ENCODE assay signal across 8 mouse cellular contexts in genomic region chr6:119417354-119417753, GRCm38 (mm10). TPM values are rescaled to one million over a fixed set of nuclear protein-coding genes. Genes with fewer than 3 reads are reported as not detected.
DNase-seq lines count a peak whose midpoint lies in the region; ATAC-seq and TF ChIP-seq lines count a peak whose summit lies in the region.

TSS of gene Adipor2 (minus strand) at chr6:119417704.

- peaks cover 18% of the 10 kb centered on the region for H3K36me3 ChIP-seq in E14TG2a.4 (ENCODE audit: insufficient read depth, low read length)
- H3K36me3 ChIP-seq in forebrain, embryonic 15.5 days = no peaks in the 10 kb centered on the region
- no peaks in the 10 kb centered on the region for H3K36me3 ChIP-seq in lung, embryonic 16.5 days (ENCODE audit: control insufficient read depth, insufficient read depth, low read length)

- H3K27ac ChIP-seq in bone marrow, adult 2 months (ENCODE audit: control insufficient read depth, insufficient read depth, low read depth, low read length, poor library complexity) = no peak within 1 kb of the TSS
- no peak within 1 kb of the TSS for H3K27ac ChIP-seq in forebrain, embryonic 15.5 days (replicated peaks)
- H3K27ac ChIP-seq in lung, embryonic 16.5 days (ENCODE audit: low read length) = peak within 1 kb of the TSS; percentile 88

- peak within 1 kb of the TSS; percentile 23; the same call in 1 of the 2 replicates for H3K4me2 ChIP-seq in forebrain, embryonic 15.5 days (replicated peaks)
- H3K4me2 ChIP-seq in lung, embryonic 16.5 days (ENCODE audit: low read depth, low read length) = peak within 1 kb of the TSS; percentile 40

- TF ChIP-seq POLR2A in bone marrow, adult 2 months (IDR thresholded peaks at IDR 0.05; ENCODE audit: borderline replicate concordance, control insufficient read depth, low read depth, low read length) = no peak

- H3K9me3 ChIP-seq in E14TG2a.4 (ENCODE audit: low read length) = no peaks in the 10 kb centered on the region
- H3K9me3 ChIP-seq in forebrain, embryonic 15.5 days = no peaks in the 10 kb centered on the region
- H3K9me3 ChIP-seq in lung, embryonic 16.5 days (ENCODE audit: control insufficient read depth, low read length) = no peaks in the 10 kb centered on the region

- WGBS in bone marrow, adult 2 months = under 1% methylated on average over 12 of the region's 12 CpGs
- 6% methylated on average over 12 of the region's 12 CpGs for WGBS in forebrain, embryonic 15.5 days
- 5% methylated on average over 12 of the region's 12 CpGs for WGBS in lung, embryonic 16.5 days

- TF ChIP-seq CTCF in E14TG2a.4 (conservative IDR thresholded peaks at IDR 0.05; ENCODE audit: low read length) = no peak
- no peak for TF ChIP-seq CTCF in bone marrow, adult 2 months (IDR thresholded peaks at IDR 0.05; ENCODE audit: control insufficient read depth, insufficient read depth, low read length)

- H3K4me1 ChIP-seq in E14TG2a.4 (replicated peaks; ENCODE audit: low read depth, low read length) = peaks cover 89% of the 10 kb centered on the region
- peaks cover 5% of the 10 kb centered on the region; the same call in 1 of the 2 replicates for H3K4me1 ChIP-seq in bone marrow, adult 2 months (ENCODE audit: control insufficient read depth, insufficient read depth, low read length)
- peaks cover 5% of the 10 kb centered on the region; the same call in 1 of the 2 replicates for H3K4me1 ChIP-seq in forebrain, embryonic 15.5 days
- peaks cover 2% of the 10 kb centered on the region; the same call in 1 of the 2 replicates for H3K4me1 ChIP-seq in lung, embryonic 16.5 days (replicated peaks; ENCODE audit: control insufficient read depth, insufficient read depth, low read length)

- DNase-seq in layer of hippocampus, postnatal 10 days (ENCODE audit: low spot score in 2 of 2) = no peak
- DNase-seq in ovary, postnatal 14 days (ENCODE audit: low spot score) = peak; percentile 28
- no peak for DNase-seq in natural killer cell, adult 2 months (ENCODE audit: low spot score in 2 of 2)

- H3K4me3 ChIP-seq in E14TG2a.4 (replicated peaks; ENCODE audit: low read length) = peak within 1 kb of the TSS; percentile 82
- H3K4me3 ChIP-seq in bone marrow, adult 2 months (replicated peaks; ENCODE audit: control insufficient read depth, low read depth, low read length) = peak within 1 kb of the TSS; percentile 10
- H3K4me3 ChIP-seq in forebrain, embryonic 15.5 days = no peak within 1 kb of the TSS
- H3K4me3 ChIP-seq in lung, embryonic 16.5 days (ENCODE audit: low read length) = peak within 1 kb of the TSS; percentile 20; the same call in 1 of the 2 replicates

- H3K9ac ChIP-seq in forebrain, embryonic 15.5 days (replicated peaks) = no peak within 1 kb of the TSS
- H3K9ac ChIP-seq in lung, embryonic 16.5 days (ENCODE audit: low read length) = peak within 1 kb of the TSS; percentile 31; the same call in 1 of the 2 replicates

- no peaks in the 10 kb centered on the region for H3K27me3 ChIP-seq in E14TG2a.4 (ENCODE audit: insufficient read depth, low read length)
- no peaks in the 10 kb centered on the region for H3K27me3 ChIP-seq in forebrain, embryonic 15.5 days
- no peaks in the 10 kb centered on the region for H3K27me3 ChIP-seq in lung, embryonic 16.5 days (ENCODE audit: control insufficient read depth, insufficient read depth, low read depth, low read length)

- ATAC-seq in forebrain, embryonic 15.5 days (replicated peaks) = no peak; the same call in 1 of the 2 replicates
- ATAC-seq in hematopoietic stem cell, adult 5-6 weeks (replicated peaks in 1 of 2; ENCODE audit: insufficient read depth in 1 of 2, low FRiP score in 2 of 2, low TSS enrichment in 1 of 2, low read depth in 1 of 2, poor library complexity in 2 of 2, severe bottlenecking in 2 of 2) = peak; percentile 71 to 90
- ATAC-seq in lung, embryonic 16.5 days (ENCODE audit: low read depth) = peak; percentile 77

RNA-seq across cellular contexts. Expression of gene Adipor2, which starts in this region (rescaled TPM):
- 21.1 and 30.2 TPM in 2 replicates for polyA plus RNA-seq in bone marrow, adult 2 months (2011; ENCODE audit: insufficient read depth, insufficient read length, low replicate concordance, missing spikeins)
- 43.1 and 45.5 TPM in 2 replicates for polyA plus RNA-seq in forebrain, embryonic 15.5 days (2015; fragmentation: Nextera tagmentation; extraction: Ambion mirVana)
- 145 and 155 TPM in 2 replicates for total RNA-seq in hematopoietic stem cell, adult 5-6 weeks (2017)
- 10 to 100 TPM; 38.4 to 41.3 TPM for total RNA-seq in layer of hippocampus, postnatal 10 days (2021)
- 43.4 and 46.4 TPM in 2 replicates for polyA plus RNA-seq in lung, embryonic 16.5 days (2015; fragmentation: Nextera tagmentation; extraction: Ambion mirVana)
